Mouse (Mus musculus) left cerebral cortex, postnatal 14 days (tissue): ENCODE measurements around the gene Agl. TPM values are rescaled to one million over a fixed set of nuclear protein-coding genes. Genes with fewer than 3 reads are reported as not detected.
A peak's percentile ranks its signal among the peaks of the same experiment; 100 is the strongest.

Experiments
- DNase-seq, 2 experiments: peaks; one replicate each; pipeline ENCODE4 v3.0.0; 2021 to 2022; ENCODE audit warnings: low spot score in 2 of 2, mixed read lengths in 1 of 2
- intact Hi-C: fragments of 180-260 bp; cut with DNase I; formaldehyde crosslinking; loops from one replicate; pipeline ENCODE4 v1.15.1; 2025
- long read RNA-seq, 2 experiments: library from polyadenylated mRNA; stranded (forward); transcript quantifications; one replicate each; pipeline ENCODE4 v2.0.0; 2021
- total RNA-seq, 2 experiments: library from RNA; stranded (reverse); gene quantifications; 2 replicates each; pipeline ENCODE4 v1.2.3; 2021

Gene Agl
- 10 to 100 TPM; 23.7 to 26.0 TPM for total RNA-seq
- long read RNA-seq, experiment 1, full-length matches to known transcripts: 2 of 4 reads
- long read RNA-seq, experiment 1, partial matches to known transcripts: 1 of 4 reads
- long read RNA-seq, experiment 1, other reads (novel, unspliced or antisense): 1 of 4 reads
- long read RNA-seq, experiment 2, full-length matches to known transcripts: 2 of 4 reads
- long read RNA-seq, experiment 2, partial matches to known transcripts: 0 of 4 reads
- long read RNA-seq, experiment 2, other reads (novel, unspliced or antisense): 2 of 4 reads

DNA sequence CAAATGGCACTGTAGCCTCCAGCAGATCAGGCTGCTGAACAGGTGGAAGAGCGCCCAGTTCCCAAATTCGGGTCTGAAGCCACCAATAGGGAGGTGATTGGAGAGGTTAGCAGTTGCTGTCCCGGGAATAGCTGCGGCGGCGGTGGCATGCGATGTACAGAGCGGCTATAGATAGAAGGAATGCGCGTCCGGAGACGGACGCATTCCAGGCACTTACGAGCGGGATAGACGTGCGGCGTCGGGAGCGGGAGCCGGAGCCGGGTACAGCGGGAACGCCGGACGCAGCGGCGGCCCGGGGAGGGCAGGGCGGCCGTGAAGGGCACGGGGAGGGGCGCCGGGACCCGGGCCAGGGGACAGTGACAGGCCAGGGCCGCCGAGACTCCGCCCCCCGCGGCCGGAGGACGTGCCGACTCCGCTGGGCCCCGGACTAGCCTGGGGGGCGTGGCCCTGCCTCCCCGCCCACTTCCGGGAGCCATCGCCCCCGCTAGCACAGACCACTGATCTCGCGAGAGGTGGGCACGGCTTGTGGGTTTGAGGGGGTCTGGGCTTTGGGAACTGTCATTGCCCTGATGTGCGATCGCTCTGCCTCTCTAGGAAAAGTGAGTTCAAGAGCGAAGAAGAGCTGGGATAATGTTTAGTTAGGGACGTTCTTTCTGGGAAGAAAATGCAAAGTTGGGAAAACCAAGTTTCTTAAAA lies at the start of gene Agl:
Gene Agl, minus strand, starts transcription at position 356 of the 696 bp plus-strand sequence.
- DNase-seq: peak; percentile 88 to 90
- intact Hi-C loops: no loop called here

- DNase-seq: no peak
- intact Hi-C loops: no loop called here
Observed at GRCm38 (mm10) chr3:116857611-116858010, 49.6 kb upstream of the Agl start.

DNA sequence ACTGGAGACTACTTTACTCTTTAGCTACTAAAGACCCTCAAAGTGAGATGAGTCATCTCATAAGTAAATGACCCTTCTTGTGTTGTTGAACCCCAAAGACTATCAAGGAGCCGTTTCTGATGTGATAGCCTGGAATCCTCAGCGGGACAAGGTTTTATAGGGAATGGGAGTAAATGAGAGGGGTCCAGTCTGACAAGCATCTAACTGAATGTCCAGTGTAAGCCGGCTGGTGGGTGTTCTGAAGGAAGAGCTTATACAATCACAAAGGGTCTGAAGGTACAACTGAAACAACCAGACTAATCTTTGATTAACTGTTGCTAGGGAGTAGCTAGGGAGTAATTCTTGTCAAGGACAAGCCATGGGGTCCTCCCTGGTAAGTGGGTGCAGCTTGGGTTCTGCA lies 44.5 kb upstream of the Agl start:
- DNase-seq: no peak
- intact Hi-C loops: no loop called here

DNA sequence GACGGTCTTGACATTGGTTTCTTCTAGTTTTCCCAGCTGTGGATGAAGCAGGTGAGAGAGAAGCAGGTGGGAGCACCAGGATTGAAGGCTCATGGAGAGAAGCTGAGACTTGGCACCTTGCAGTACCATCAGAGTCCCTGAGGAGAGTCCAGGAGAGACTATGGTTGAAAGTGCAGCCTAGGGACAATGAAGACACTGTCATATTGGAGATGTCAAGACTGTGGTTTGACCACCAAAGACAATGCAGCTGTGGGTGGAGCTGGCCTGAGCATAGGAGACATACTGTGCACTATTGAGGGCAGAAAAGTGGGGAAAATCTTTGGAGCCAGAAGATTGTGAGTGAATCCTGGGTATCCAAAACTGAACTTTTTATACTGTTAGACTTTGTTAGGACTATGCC lies 42.4 kb upstream of the Agl start:
- intact Hi-C loops: no loop called here
- DNase-seq: no peak

DNA sequence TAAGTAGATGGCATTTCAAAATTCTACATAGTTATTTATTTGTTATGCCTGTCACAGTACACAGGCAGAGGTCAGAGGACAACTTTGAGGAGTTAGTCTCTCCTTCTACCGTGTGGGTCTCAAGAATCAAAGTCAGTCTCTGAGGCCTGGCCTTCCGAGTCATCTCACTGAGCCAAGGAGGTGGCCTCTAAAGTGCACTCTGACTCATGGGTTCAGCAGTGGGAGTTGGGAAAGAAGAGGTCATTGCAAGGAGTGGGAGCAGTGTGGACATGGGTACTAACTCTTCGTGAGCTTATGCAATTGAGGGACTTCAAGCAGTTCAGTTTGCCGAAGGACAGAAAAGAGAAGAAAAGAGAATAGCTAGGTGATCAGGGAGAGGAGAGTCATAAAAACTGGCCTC lies 41.0 kb upstream of the Agl start:
- DNase-seq: no peak
- intact Hi-C loops: no loop called here

GRCm38 (mm10) chr3:116848099-116848498 lies 40.1 kb upstream of the Agl start:
- DNase-seq: no peak
- intact Hi-C loops: no loop called here

DNA sequence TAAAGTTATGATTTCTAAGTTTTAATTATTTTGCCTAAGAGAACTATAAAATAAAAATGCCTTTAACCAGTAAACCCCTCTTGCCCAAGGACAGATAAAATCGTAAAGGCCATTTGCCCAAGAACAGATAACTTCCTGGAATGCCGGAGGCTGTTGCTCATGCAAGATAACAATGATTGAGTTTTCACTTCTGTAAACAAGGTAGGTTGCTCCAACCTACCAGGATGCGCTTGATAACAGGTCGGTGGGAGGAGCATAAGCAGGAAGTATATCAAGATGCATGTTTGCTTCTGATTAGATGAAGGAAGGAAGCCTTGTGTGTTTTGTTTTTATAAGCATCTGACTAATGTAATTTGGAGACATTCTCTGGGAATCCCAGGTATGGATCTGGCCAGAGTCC lies 38.1 kb upstream of the Agl start:
- intact Hi-C loops: no loop called here

GRCm38 (mm10) chr3:116844880-116845579 lies 37.1 kb upstream of the Agl start:
- intact Hi-C loops: no loop called here
- DNase-seq: no peak

More for the DNA sequence above, 38.1 kb upstream of the Agl start:
- no peak for DNase-seq

DNA sequence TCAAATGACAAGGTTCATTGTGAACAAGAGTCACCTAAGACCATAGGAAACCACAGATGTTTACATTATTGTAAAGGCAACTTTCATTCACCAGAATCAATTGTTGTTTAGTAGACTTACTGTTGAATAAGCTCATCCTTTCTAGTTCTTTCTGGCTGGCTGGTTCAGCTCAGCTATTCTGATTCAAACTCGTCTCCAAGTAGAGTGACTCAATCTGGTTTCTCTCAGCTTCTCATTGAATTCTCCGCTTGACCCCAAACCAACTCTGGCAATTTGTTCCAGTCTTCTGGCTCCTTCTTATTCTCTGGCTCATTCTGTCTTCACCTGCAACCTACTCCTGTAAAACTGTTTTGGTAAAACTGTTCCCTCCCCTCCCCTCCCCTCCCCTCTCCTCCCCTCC lies 33.3 kb upstream of the Agl start:
- intact Hi-C loops: no loop called here
- DNase-seq: no peak

DNA sequence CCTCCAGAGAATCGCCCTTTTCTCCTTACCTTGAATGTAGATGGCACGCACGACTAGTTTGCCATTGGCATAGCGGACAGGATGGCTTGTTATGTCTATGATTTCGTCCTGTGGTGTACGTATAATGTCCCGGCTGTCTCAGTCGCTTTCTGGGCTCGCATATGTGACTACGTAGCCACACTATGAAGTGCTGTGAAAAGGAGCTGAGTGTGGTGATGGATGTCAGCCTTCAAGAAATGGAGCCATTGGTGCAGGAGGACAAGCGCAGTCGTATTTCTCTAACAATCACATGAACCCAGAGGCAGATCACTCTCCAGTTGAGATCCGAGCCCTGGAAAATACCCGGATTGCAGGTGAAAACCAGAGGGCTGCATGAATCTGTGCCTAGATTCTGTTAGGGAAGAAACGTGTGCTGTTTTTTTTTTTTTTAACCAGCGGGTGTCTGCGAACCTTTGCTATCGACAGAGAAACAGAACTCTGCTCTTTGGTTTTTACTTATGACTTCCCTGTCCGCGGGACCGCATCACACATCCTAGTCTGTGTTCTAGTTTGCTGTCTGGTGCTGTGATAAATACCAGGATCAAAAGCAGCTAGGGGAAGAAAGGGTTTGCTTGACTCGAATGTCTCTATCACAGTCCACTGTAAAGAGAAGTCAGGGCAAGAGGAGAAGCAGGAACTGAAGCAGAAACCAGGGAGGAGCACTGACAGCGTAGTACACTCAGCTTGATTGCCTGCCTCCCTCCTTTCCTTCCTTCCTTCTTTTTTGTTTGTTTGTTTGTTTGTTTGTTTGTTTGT lies 28.9 kb upstream of the Agl start:
- no peak for DNase-seq
- intact Hi-C loops: loop anchor here (5.0 kb wide), 2 partner anchors 65 to 505 kb away; no protein-coding TSS in a partner anchor

GRCm38 (mm10) chr3:116835770-116836680 lies 28.1 kb upstream of the Agl start:
- intact Hi-C loops: loop anchor here (5.0 kb wide), 2 partner anchors 64 to 504 kb away; no protein-coding TSS in a partner anchor
- peak; percentile 93 to 94 for DNase-seq

- DNase-seq: no peak
- intact Hi-C loops: loop anchor here (5.0 kb wide), 2 partner anchors 63 to 503 kb away; no protein-coding TSS in a partner anchor
Observed at GRCm38 (mm10) chr3:116835350-116835749, 27.4 kb upstream of the Agl start.

DNA sequence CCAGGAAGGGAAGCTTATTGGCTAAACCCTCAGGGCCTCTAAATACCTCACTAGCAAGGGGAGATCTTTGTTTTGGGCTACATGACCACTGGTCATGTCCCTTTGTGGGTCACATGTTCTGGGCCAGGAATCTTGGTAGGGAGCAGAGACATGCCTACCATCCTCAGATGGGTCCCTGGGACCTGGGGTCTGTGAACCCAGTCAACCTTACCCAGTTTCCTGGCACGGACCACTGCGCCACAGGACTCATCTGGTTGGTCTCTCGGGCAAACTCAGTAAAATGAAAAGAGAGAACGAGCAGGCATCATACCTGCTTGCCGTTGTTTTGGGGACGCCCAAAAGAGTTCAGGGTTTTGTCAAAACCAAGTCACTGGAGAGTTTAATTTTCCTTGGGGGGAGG lies 26.3 kb upstream of the Agl start:
- no peak for DNase-seq
- intact Hi-C loops: no loop called here

DNA sequence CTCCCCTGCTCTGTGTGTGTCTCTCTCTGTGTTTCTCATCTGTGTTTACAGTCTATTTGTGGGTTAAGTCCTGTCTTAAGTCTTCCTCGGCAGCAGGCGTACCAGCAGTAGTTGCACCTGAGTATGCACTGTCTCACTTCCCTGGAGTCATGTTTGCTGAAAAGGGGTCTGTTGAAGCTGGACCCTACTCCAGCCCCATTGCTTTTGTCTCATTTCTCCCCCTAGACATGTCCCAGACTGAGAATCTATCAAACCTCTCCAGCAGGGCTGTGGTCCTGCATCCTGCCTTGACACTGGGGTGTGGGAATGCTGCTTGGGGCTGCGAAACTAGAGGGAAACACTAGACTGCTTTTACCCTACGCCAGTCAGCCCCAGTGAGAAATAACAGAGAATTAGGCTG lies 25.5 kb upstream of the Agl start:
- DNase-seq: no peak
- intact Hi-C loops: no loop called here

GRCm38 (mm10) chr3:116832526-116833310 lies 24.8 kb upstream of the Agl start:
- DNase-seq: peak; percentile 27 to 38

DNA sequence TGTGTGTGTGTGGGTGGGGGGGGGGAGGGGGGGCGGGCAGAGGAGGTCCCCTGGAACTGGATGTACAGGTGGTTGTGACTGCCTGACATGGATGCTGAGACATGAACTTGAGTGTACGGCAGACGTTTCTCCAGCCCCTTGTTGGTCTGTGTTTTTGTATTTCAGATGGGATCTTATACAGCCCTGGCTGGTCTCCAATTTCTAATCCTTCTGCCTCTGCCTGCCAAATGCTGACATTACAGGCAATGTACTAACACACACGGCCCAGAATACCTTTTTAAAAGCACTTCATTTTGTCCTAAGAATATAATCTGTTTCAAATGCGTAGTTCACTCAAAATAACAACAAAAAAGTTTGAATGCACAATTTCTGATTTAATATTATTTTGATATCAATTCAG lies 23.4 kb upstream of the Agl start:
- intact Hi-C loops: no loop called here
- DNase-seq: no peak

More at GRCm38 (mm10) chr3:116832526-116833310, 24.8 kb upstream of the Agl start:
- intact Hi-C loops: no loop called here

- intact Hi-C loops: no loop called here
- DNase-seq: no peak
Observed at GRCm38 (mm10) chr3:116829274-116829920, 21.4 kb upstream of the Agl start.
